Mouse (Mus musculus) olfactory bulb, adult 2 months (tissue): ENCODE measurements around the gene Wdr91.

Source experiments
- CTCF ChIP-seq: fragments of 200-500 bp; IDR thresholded peaks from 2 replicates; pipeline ENCODE4 v1.5.1; 2012; ENCODE audit warnings: low read depth, mild to moderate bottlenecking, low read length, moderate library complexity; ENCODE audit not compliant: insufficient read depth
- POLR2A ChIP-seq: fragments of 200-500 bp; IDR thresholded peaks from 2 replicates; pipeline ENCODE4 v1.6.1; 2012; ENCODE audit warnings: mild to moderate bottlenecking, low read depth, low read length, moderate library complexity; ENCODE audit not compliant: insufficient read depth

- no peak for TF ChIP-seq POLR2A
- TF ChIP-seq CTCF, result no peak
These were observed 45.2 kb upstream of the Wdr91 start for GRCm38 (mm10) chr6:34955862-34956241.
